Mouse (Mus musculus) liver, embryonic 15.5 days (tissue): Measurements from ENCODE around the gene Pdzph1. TPM values are rescaled to one million over a fixed set of nuclear protein-coding genes. Genes with fewer than 3 reads are reported as not detected.
A peak's percentile ranks its signal among the peaks of the same experiment; 100 is the strongest.

Experiments used
- ATAC-seq: fragments of 200-750 bp; cut with Nextera tagmentation; 2 replicates; pipeline ENCODE4 v1.8.0; 2017; ENCODE audit warnings: moderate number of reproducible peaks, mild to moderate bottlenecking, moderate library complexity; ENCODE audit not compliant: insufficient read depth
- H3K27ac ChIP-seq: fragments of 300-500 bp; sonication (generic); replicated peaks from 2 replicates; pipeline ENCODE4 v1.5.1; 2015; ENCODE audit warnings: mild to moderate bottlenecking, inconsistent platforms
- H3K27me3 ChIP-seq: fragments of 300-500 bp; sonication (generic); 2 replicates; pipeline ENCODE4 v1.6.1; 2015; ENCODE audit warnings: mild to moderate bottlenecking, inconsistent platforms
- H3K36me3 ChIP-seq: fragments of 300-500 bp; sonication (generic); replicated peaks from 2 replicates; pipeline ENCODE4 v1.6.1; 2015; ENCODE audit warnings: moderate library complexity, mild to moderate bottlenecking, inconsistent platforms
- H3K4me1 ChIP-seq: fragments of 300-500 bp; sonication (generic); replicated peaks from 2 replicates; pipeline ENCODE4 v1.6.1; 2015; ENCODE audit warnings: inconsistent platforms
- H3K4me2 ChIP-seq: fragments of 300-500 bp; sonication (generic); 2 replicates; pipeline ENCODE4 v1.6.1; 2015; ENCODE audit warnings: moderate library complexity, mild to moderate bottlenecking, inconsistent platforms
- H3K4me3 ChIP-seq: fragments of 300-500 bp; sonication (generic); replicated peaks from 2 replicates; pipeline ENCODE4 v1.5.1; 2015; ENCODE audit warnings: mild to moderate bottlenecking, inconsistent platforms
- H3K9ac ChIP-seq: fragments of 300-500 bp; sonication (generic); 2 replicates; pipeline ENCODE4 v1.6.1; 2015; ENCODE audit warnings: moderate library complexity, mild to moderate bottlenecking, inconsistent platforms
- H3K9me3 ChIP-seq: fragments of 300-500 bp; sonication (generic); replicated peaks from 2 replicates; pipeline ENCODE4 v1.6.1; 2016; ENCODE audit warnings: inconsistent platforms
- WGBS: fragments of 180-500 bp; shearing (Covaris S2); methylation state at CpG from one replicate; pipeline ENCODE4 v1.1.7; 2015; ENCODE audit warnings: mixed read lengths; ENCODE audit not compliant: insufficient replicate concordance; 5-methylcytosine and 5-hydroxymethylcytosine counted together
- polyA plus RNA-seq: library from polyadenylated mRNA; unstranded; fragments of >200 nt; fragmentation: Nextera tagmentation; extraction: Ambion mirVana; gene quantifications from 2 replicates; pipeline ENCODE4 v1.2.1, GENCODE M21; 2015

The Pdzph1 gene
- polyA plus RNA-seq = 0.31 TPM in 1 of 2 replicates, not detected in the other

- Histone ChIP-seq H3K27ac (no peak within 1 kb of the TSS), H3K27me3 (no peaks in the 10 kb centered on the region), H3K9ac (no peak within 1 kb of the TSS), H3K4me1 (no peaks in the 10 kb centered on the region), H3K36me3 (no peaks in the 10 kb centered on the region), H3K4me2 (no peak within 1 kb of the TSS), H3K4me3 (no peak within 1 kb of the TSS), H3K9me3 (no peaks in the 10 kb centered on the region)
- ATAC-seq = no peak
- WGBS = 62% methylated on average over 6 of the region's 6 CpGs
Measured at GRCm38 (mm10) chr17:58991275-58991674, at the start of gene Pdzph1. Gene Pdzph1 (minus strand): TSS chr17:58991375.

- ATAC-seq = no peak
- Histone ChIP-seq H3K36me3 (no peaks in the 10 kb centered on the region), H3K4me1 (no peaks in the 10 kb centered on the region), H3K27me3 (no peaks in the 10 kb centered on the region), H3K27ac (no peak overlapping the region), H3K4me2 (no peak overlapping the region), H3K9me3 (no peaks in the 10 kb centered on the region), H3K9ac (no peak overlapping the region), H3K4me3 (no peak overlapping the region)
- WGBS = 40% methylated on average over 5 of the region's 5 CpGs
Measured at GRCm38 (mm10) chr17:59039754-59040153, 48.6 kb upstream of the Pdzph1 start.

GRCm38 (mm10) chr17:59033445-59033844 is 42.3 kb upstream of the Pdzph1 start:
- 64% methylated on average over 3 of the region's 3 CpGs for WGBS
- no peak for ATAC-seq
- H3K4me3 ChIP-seq = no peak overlapping the region
- no peak overlapping the region for H3K4me2 ChIP-seq
- H3K4me1 ChIP-seq = no peaks in the 10 kb centered on the region
- no peaks in the 10 kb centered on the region for H3K36me3 ChIP-seq
- no peaks in the 10 kb centered on the region for H3K9me3 ChIP-seq
- no peak overlapping the region for H3K27ac ChIP-seq
- H3K9ac ChIP-seq = no peak overlapping the region
- no peaks in the 10 kb centered on the region for H3K27me3 ChIP-seq

GRCm38 (mm10) chr17:59026336-59026735 is 35.2 kb upstream of the Pdzph1 start:
- Histone ChIP-seq H3K9ac (no peak overlapping the region), H3K9me3 (no peaks in the 10 kb centered on the region), H3K27me3 (no peaks in the 10 kb centered on the region), H3K36me3 (no peaks in the 10 kb centered on the region), H3K4me3 (no peak overlapping the region), H3K4me1 (no peaks in the 10 kb centered on the region), H3K4me2 (no peak overlapping the region), H3K27ac (no peak overlapping the region)
- ATAC-seq = no peak
- 58% methylated on average over 3 of the region's 3 CpGs for WGBS

- Histone ChIP-seq H3K4me1 (no peaks in the 10 kb centered on the region), H3K9ac (no peak overlapping the region), H3K36me3 (no peaks in the 10 kb centered on the region), H3K4me3 (no peak overlapping the region), H3K27ac (no peak overlapping the region), H3K27me3 (no peaks in the 10 kb centered on the region), H3K9me3 (no peaks in the 10 kb centered on the region), H3K4me2 (no peak overlapping the region)
- 59% methylated on average over 6 of the region's 6 CpGs for WGBS
- no peak for ATAC-seq
Measured at GRCm38 (mm10) chr17:59024502-59024901, 33.3 kb upstream of the Pdzph1 start.

- no peaks in the 10 kb centered on the region for H3K9me3 ChIP-seq
- 52% methylated on average over 4 of the region's 5 CpGs for WGBS
- H3K9ac ChIP-seq = no peak overlapping the region
- no peak overlapping the region for H3K27ac ChIP-seq
- no peaks in the 10 kb centered on the region for H3K27me3 ChIP-seq
- H3K4me3 ChIP-seq = no peak overlapping the region
- no peak overlapping the region for H3K4me2 ChIP-seq
- H3K36me3 ChIP-seq = no peaks in the 10 kb centered on the region
- H3K4me1 ChIP-seq = no peaks in the 10 kb centered on the region
- no peak for ATAC-seq
Measured at GRCm38 (mm10) chr17:59023971-59024370, 32.8 kb upstream of the Pdzph1 start.

- Histone ChIP-seq H3K27ac (no peak overlapping the region), H3K9ac (no peak overlapping the region), H3K4me2 (no peak overlapping the region), H3K27me3 (no peaks in the 10 kb centered on the region), H3K4me3 (no peak overlapping the region), H3K36me3 (no peaks in the 10 kb centered on the region), H3K4me1 (no peaks in the 10 kb centered on the region), H3K9me3 (no peaks in the 10 kb centered on the region)
- no peak for ATAC-seq
- WGBS = 71% methylated on average over 4 of the region's 4 CpGs
Measured at GRCm38 (mm10) chr17:59018666-59019065, 27.5 kb upstream of the Pdzph1 start.

- Histone ChIP-seq H3K9ac (peak within 1 kb of the TSS; percentile 62), H3K4me3 (peak within 1 kb of the TSS; percentile 71), H3K4me2 (peak within 1 kb of the TSS; percentile 75), H3K36me3 (peaks cover 8% of the 10 kb centered on the region), H3K27ac (peak within 1 kb of the TSS; percentile 64), H3K4me1 (peaks cover 8% of the 10 kb centered on the region), H3K27me3 (no peaks in the 10 kb centered on the region), H3K9me3 (no peaks in the 10 kb centered on the region)
- ATAC-seq = peak; percentile 81
- WGBS = under 1% methylated on average over 22 of the region's 22 CpGs
Measured at GRCm38 (mm10) chr17:59013091-59013459, 21.9 kb upstream of the Pdzph1 start, which contains the start of gene Nudt12. Gene Nudt12 (minus strand): TSS chr17:59013372.

GRCm38 (mm10) chr17:59012421-59013090 is 21.4 kb upstream of the Pdzph1 start:
- 4% methylated on average over 15 of the region's 15 CpGs for WGBS
- peak; percentile 82 for ATAC-seq
- peak overlapping the region; percentile 64 for H3K27ac ChIP-seq

GRCm38 (mm10) chr17:59011546-59012307 is 20.6 kb upstream of the Pdzph1 start:
- H3K9me3 ChIP-seq = no peaks in the 10 kb centered on the region
- no peak overlapping the region for H3K9ac ChIP-seq
- H3K4me3 ChIP-seq = peak overlapping the region; percentile 71; the same call in 1 of the 2 replicates
- peaks cover 14% of the 10 kb centered on the region for H3K36me3 ChIP-seq
- 51% methylated on average over 13 of the region's 13 CpGs for WGBS
- H3K4me1 ChIP-seq = peaks cover 8% of the 10 kb centered on the region
- H3K27ac ChIP-seq = no peak overlapping the region
- no peaks in the 10 kb centered on the region for H3K27me3 ChIP-seq
- H3K4me2 ChIP-seq = peak overlapping the region; percentile 75
- ATAC-seq = no peak

More at GRCm38 (mm10) chr17:59012421-59013090, 21.4 kb upstream of the Pdzph1 start:
- peak overlapping the region; percentile 75 for H3K4me2 ChIP-seq
- H3K36me3 ChIP-seq = peaks cover 8% of the 10 kb centered on the region
- H3K4me3 ChIP-seq = peak overlapping the region; percentile 71
- peak overlapping the region; percentile 62 for H3K9ac ChIP-seq
- no peaks in the 10 kb centered on the region for H3K9me3 ChIP-seq
- peaks cover 8% of the 10 kb centered on the region for H3K4me1 ChIP-seq
- no peaks in the 10 kb centered on the region for H3K27me3 ChIP-seq

- H3K27me3 ChIP-seq = no peaks in the 10 kb centered on the region
- H3K4me2 ChIP-seq = no peak overlapping the region
- no peak overlapping the region for H3K9ac ChIP-seq
- 55% methylated on average over 5 of the region's 5 CpGs for WGBS
- no peak for ATAC-seq
- no peaks in the 10 kb centered on the region for H3K36me3 ChIP-seq
- no peaks in the 10 kb centered on the region for H3K4me1 ChIP-seq
- no peak overlapping the region for H3K4me3 ChIP-seq
- no peaks in the 10 kb centered on the region for H3K9me3 ChIP-seq
- H3K27ac ChIP-seq = no peak overlapping the region
Measured at GRCm38 (mm10) chr17:58973237-58973636, 17.9 kb downstream of the Pdzph1 start.
